Mouse (Mus musculus): ENCODE data around the gene Fcer1g.

Gene Fcer1g

GRCm38 (mm10) chr1:171234126-171234525, at the start of gene Fcer1g:
TSS of gene Fcer1g (minus strand) at chr1:171234365.
- in situ Hi-C loops (cut with MboI, MseI) = no loop called here

- in situ Hi-C loops (cut with MboI, MseI) = loop anchor here (5.0 kb wide), 1 partner anchor 64 kb away; the partner anchor contains the start of genes Nit1 and Pfdn2
These were observed 49.3 kb upstream of the Fcer1g start for GRCm38 (mm10) chr1:171283188-171284160.

GRCm38 (mm10) chr1:171282086-171282805, 48.1 kb upstream of the Fcer1g start:
- in situ Hi-C loops (cut with MboI, MseI) = loop anchor here (5.0 kb wide), 1 partner anchor 65 kb away; the partner anchor contains the start of genes Nit1 and Pfdn2

- in situ Hi-C loops (cut with MboI, MseI) = loop anchor here (5.0 kb wide), 1 partner anchor 66 kb away; the partner anchor contains the start of genes Nit1 and Pfdn2
These were observed 47.4 kb upstream of the Fcer1g start for GRCm38 (mm10) chr1:171281528-171281923.

- in situ Hi-C loops (cut with MboI, MseI) = loop anchor here (5.0 kb wide), 1 partner anchor 66 kb away; the partner anchor contains the start of genes Nit1 and Pfdn2
These were observed 46.9 kb upstream of the Fcer1g start, which contains the start of gene Ppox for GRCm38 (mm10) chr1:171280916-171281527. TSS of gene Ppox (minus strand) at chr1:171281186.

GRCm38 (mm10) chr1:171280250-171280915, 46.2 kb upstream of the Fcer1g start:
- in situ Hi-C loops (cut with MboI, MseI) = loop anchor here (5.0 kb wide), 1 partner anchor 67 kb away; the partner anchor contains the start of genes Nit1 and Pfdn2

GRCm38 (mm10) chr1:171279721-171280120, 45.6 kb upstream of the Fcer1g start:
- in situ Hi-C loops (cut with MboI, MseI) = loop anchor here (5.0 kb wide), 1 partner anchor 68 kb away; the partner anchor contains the start of genes Nit1 and Pfdn2

- in situ Hi-C loops (cut with MboI, MseI) = no loop called here
These were observed 45.0 kb upstream of the Fcer1g start for GRCm38 (mm10) chr1:171279012-171279705.

- in situ Hi-C loops (cut with MboI, MseI) = no loop called here
These were observed 44.3 kb upstream of the Fcer1g start for GRCm38 (mm10) chr1:171278436-171278835.

GRCm38 (mm10) chr1:171277736-171278135, 43.6 kb upstream of the Fcer1g start:
- in situ Hi-C loops (cut with MboI, MseI) = no loop called here

- in situ Hi-C loops (cut with MboI, MseI) = no loop called here
These were observed 42.1 kb upstream of the Fcer1g start for GRCm38 (mm10) chr1:171276110-171276748.

GRCm38 (mm10) chr1:171275144-171275734, 41.1 kb upstream of the Fcer1g start:
- in situ Hi-C loops (cut with MboI, MseI) = no loop called here

- in situ Hi-C loops (cut with MboI, MseI) = no loop called here
These were observed 40.0 kb upstream of the Fcer1g start for GRCm38 (mm10) chr1:171274171-171274570.

- in situ Hi-C loops (cut with MboI, MseI) = no loop called here
These were observed 37.9 kb upstream of the Fcer1g start for GRCm38 (mm10) chr1:171272086-171272485.

GRCm38 (mm10) chr1:171271622-171272021, 37.5 kb upstream of the Fcer1g start:
- in situ Hi-C loops (cut with MboI, MseI) = no loop called here

- in situ Hi-C loops (cut with MboI, MseI) = no loop called here
These were observed 37.0 kb upstream of the Fcer1g start for GRCm38 (mm10) chr1:171271196-171271595.

GRCm38 (mm10) chr1:171270573-171270900, 36.4 kb upstream of the Fcer1g start:
- in situ Hi-C loops (cut with MboI, MseI) = no loop called here

GRCm38 (mm10) chr1:171269848-171270572, 35.8 kb upstream of the Fcer1g start, which contains the start of gene B4galt3:
TSS of gene B4galt3 (plus strand) at chr1:171270328.
- in situ Hi-C loops (cut with MboI, MseI) = no loop called here

GRCm38 (mm10) chr1:171268341-171268740, 34.2 kb upstream of the Fcer1g start:
- in situ Hi-C loops (cut with MboI, MseI) = no loop called here

All from T-helper 2 cell (primary cell).